Mouse (Mus musculus): Measurements from ENCODE around the gene Igsf9b. TPM values are rescaled to one million over a fixed set of nuclear protein-coding genes. Genes with fewer than 3 reads are reported as not detected.
A peak's percentile ranks its signal among the peaks of the same experiment; 100 is the strongest.

Igsf9b gene
- polyA plus RNA-seq, 2 experiments = 0.01 TPM

GRCm38 (mm10) chr9:27313427-27313826, 14.4 kb downstream of the Igsf9b start:
- Histone ChIP-seq H3K4me2 (ENCODE audit: low read depth) (no peak overlapping the region), H3K9me3 (ENCODE audit: control insufficient read depth, low read length) (no peaks in the 10 kb centered on the region), H3K4me1 (replicated peaks; ENCODE audit: control insufficient read depth in 2 of 2, insufficient read depth in 2 of 2, low read length in 1 of 2) (no peaks in the 10 kb centered on the region), H3K27ac (no peak overlapping the region), H3K36me3 (replicated peaks; ENCODE audit: control insufficient read depth, insufficient read depth, low read depth) (no peaks in the 10 kb centered on the region), H3K4me3 (ENCODE audit: insufficient read depth in 1 of 2, low read depth in 2 of 2, low read length in 2 of 2) (no peak overlapping the region), H3K27me3 (ENCODE audit: control insufficient read depth, insufficient read depth, low read length) (no peaks in the 10 kb centered on the region), H3K9ac (replicated peaks) (no peak overlapping the region)
- ATAC-seq (ENCODE audit: insufficient read depth) (no peak), DNase-seq (ENCODE audit: low read depth in 3 of 3, low spot score in 3 of 3) (no peak)
- 75% methylated on average over 5 of the region's 5 CpGs for WGBS (ENCODE audit: insufficient replicate concordance)
- TF ChIP-seq CTCF (IDR thresholded peaks at IDR 0.05; ENCODE audit: low read depth) (no peak), EP300 (IDR thresholded peaks at IDR 0.05; ENCODE audit: low read depth) (no peak)

GRCm38 (mm10) chr9:27321267-27321666, 22.3 kb downstream of the Igsf9b start:
- no peak overlapping the region for H3K9ac ChIP-seq (replicated peaks)
- no peak overlapping the region for H3K4me3 ChIP-seq (ENCODE audit: insufficient read depth in 1 of 2, low read depth in 2 of 2, low read length in 2 of 2)
- H3K4me1 ChIP-seq (replicated peaks; ENCODE audit: control insufficient read depth in 2 of 2, insufficient read depth in 2 of 2, low read length in 1 of 2) = no peaks in the 10 kb centered on the region
- TF ChIP-seq EP300 (IDR thresholded peaks at IDR 0.05; ENCODE audit: low read depth) (no peak), CTCF (IDR thresholded peaks at IDR 0.05; ENCODE audit: low read depth) (no peak)
- no peak overlapping the region for H3K27ac ChIP-seq
- ATAC-seq (ENCODE audit: insufficient read depth) (no peak), DNase-seq (ENCODE audit: low read depth in 3 of 3, low spot score in 3 of 3) (no peak)
- H3K4me2 ChIP-seq (ENCODE audit: low read depth) = no peak overlapping the region
- H3K27me3 ChIP-seq (ENCODE audit: control insufficient read depth, insufficient read depth, low read length) = no peaks in the 10 kb centered on the region
- 75% methylated on average over 8 of the region's 8 CpGs for WGBS (ENCODE audit: insufficient replicate concordance)
- no peaks in the 10 kb centered on the region for H3K36me3 ChIP-seq (replicated peaks; ENCODE audit: control insufficient read depth, insufficient read depth, low read depth)
- H3K9me3 ChIP-seq (ENCODE audit: control insufficient read depth, low read length) = no peaks in the 10 kb centered on the region

GRCm38 (mm10) chr9:27322277-27322676, 23.3 kb downstream of the Igsf9b start:
- ATAC-seq (ENCODE audit: insufficient read depth) (no peak), DNase-seq (ENCODE audit: low read depth in 3 of 3, low spot score in 3 of 3) (no peak)
- H3K4me2 ChIP-seq (ENCODE audit: low read depth) = no peak overlapping the region
- no peaks in the 10 kb centered on the region for H3K27me3 ChIP-seq (ENCODE audit: control insufficient read depth, insufficient read depth, low read length)
- 66% methylated on average over 7 of the region's 7 CpGs for WGBS (ENCODE audit: insufficient replicate concordance)
- no peak overlapping the region for H3K9ac ChIP-seq (replicated peaks)
- no peaks in the 10 kb centered on the region for H3K9me3 ChIP-seq (ENCODE audit: control insufficient read depth, low read length)
- TF ChIP-seq CTCF (IDR thresholded peaks at IDR 0.05; ENCODE audit: low read depth) = no peak
- no peak for TF ChIP-seq EP300 (IDR thresholded peaks at IDR 0.05; ENCODE audit: low read depth)
- H3K27ac ChIP-seq = no peak overlapping the region
- H3K4me1 ChIP-seq (replicated peaks; ENCODE audit: control insufficient read depth in 2 of 2, insufficient read depth in 2 of 2, low read length in 1 of 2) = no peaks in the 10 kb centered on the region
- H3K4me3 ChIP-seq (ENCODE audit: insufficient read depth in 1 of 2, low read depth in 2 of 2, low read length in 2 of 2) = no peak overlapping the region
- H3K36me3 ChIP-seq (replicated peaks; ENCODE audit: control insufficient read depth, insufficient read depth, low read depth) = no peaks in the 10 kb centered on the region

DNA sequence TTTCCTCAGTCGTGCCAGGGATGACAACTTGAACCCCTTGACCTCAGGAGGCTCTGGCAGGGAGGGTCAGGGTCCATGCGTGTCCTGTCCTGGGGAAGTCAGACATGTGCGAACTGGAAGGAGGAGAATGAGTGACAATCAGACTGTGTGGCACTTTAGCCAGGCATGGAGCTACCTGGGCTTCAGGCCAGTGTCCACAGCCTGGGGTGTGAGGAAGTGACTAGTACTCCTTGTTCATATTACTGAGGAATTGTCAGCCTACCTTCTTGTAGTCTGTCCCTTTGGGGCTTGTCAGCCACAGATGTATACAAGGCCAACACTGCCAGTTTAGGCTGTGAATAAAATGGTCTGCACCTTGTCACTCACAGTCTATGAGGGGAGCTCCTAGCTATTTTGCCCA, 24.4 kb downstream of the Igsf9b start:
- no peak overlapping the region for H3K9ac ChIP-seq (replicated peaks)
- H3K4me1 ChIP-seq (replicated peaks; ENCODE audit: control insufficient read depth in 2 of 2, insufficient read depth in 2 of 2, low read length in 1 of 2) = no peaks in the 10 kb centered on the region
- no peaks in the 10 kb centered on the region for H3K27me3 ChIP-seq (ENCODE audit: control insufficient read depth, insufficient read depth, low read length)
- no peak for DNase-seq (ENCODE audit: low read depth in 3 of 3, low spot score in 3 of 3)
- H3K36me3 ChIP-seq (replicated peaks; ENCODE audit: control insufficient read depth, insufficient read depth, low read depth) = no peaks in the 10 kb centered on the region
- TF ChIP-seq EP300 (IDR thresholded peaks at IDR 0.05; ENCODE audit: low read depth) (no peak), CTCF (IDR thresholded peaks at IDR 0.05; ENCODE audit: low read depth) (no peak)
- WGBS (ENCODE audit: insufficient replicate concordance) = 57% methylated on average over 3 of the region's 3 CpGs
- H3K4me2 ChIP-seq (ENCODE audit: low read depth) = no peak overlapping the region
- H3K4me3 ChIP-seq (ENCODE audit: insufficient read depth in 1 of 2, low read depth in 2 of 2, low read length in 2 of 2) = no peak overlapping the region
- no peak for ATAC-seq (ENCODE audit: insufficient read depth)
- no peak overlapping the region for H3K27ac ChIP-seq
- H3K9me3 ChIP-seq (ENCODE audit: control insufficient read depth, low read length) = no peaks in the 10 kb centered on the region

- H3K36me3 ChIP-seq (replicated peaks; ENCODE audit: control insufficient read depth, insufficient read depth, low read depth) = no peaks in the 10 kb centered on the region
- H3K27me3 ChIP-seq (ENCODE audit: control insufficient read depth, insufficient read depth, low read length) = no peaks in the 10 kb centered on the region
- no peaks in the 10 kb centered on the region for H3K9me3 ChIP-seq (ENCODE audit: control insufficient read depth, low read length)
- no peak for DNase-seq (ENCODE audit: low read depth in 3 of 3, low spot score in 3 of 3)
- H3K4me2 ChIP-seq (ENCODE audit: low read depth) = no peak overlapping the region
- no peak for ATAC-seq (ENCODE audit: insufficient read depth)
- 49% methylated on average over 2 of the region's 2 CpGs for WGBS (ENCODE audit: insufficient replicate concordance)
- no peaks in the 10 kb centered on the region for H3K4me1 ChIP-seq (replicated peaks; ENCODE audit: control insufficient read depth in 2 of 2, insufficient read depth in 2 of 2, low read length in 1 of 2)
- TF ChIP-seq EP300 (IDR thresholded peaks at IDR 0.05; ENCODE audit: low read depth) = no peak
- peak; percentile 64 for TF ChIP-seq CTCF (IDR thresholded peaks at IDR 0.05; ENCODE audit: low read depth)
- H3K4me3 ChIP-seq (ENCODE audit: insufficient read depth in 1 of 2, low read depth in 2 of 2, low read length in 2 of 2) = no peak overlapping the region
- H3K27ac ChIP-seq = no peak overlapping the region
- H3K9ac ChIP-seq (replicated peaks) = no peak overlapping the region
Measured at GRCm38 (mm10) chr9:27325920-27326319, 26.9 kb downstream of the Igsf9b start.
